Mouse (Mus musculus) G1E (cell line): ENCODE results near the gene Itpa.

Experiments used
- CTCF ChIP-seq: IDR thresholded peaks from 2 replicates; pipeline ENCODE4 v1.5.1; 2012; ENCODE audit warnings: low read depth, low read length, inconsistent platforms, mixed read lengths
- GATA1 ChIP-seq: IDR thresholded peaks from 2 replicates; pipeline ENCODE4 v1.6.1; 2012; ENCODE audit warnings: borderline replicate concordance, low read length, inconsistent platforms, mixed read lengths
- GATA2 ChIP-seq: IDR thresholded peaks from 2 replicates; pipeline ENCODE4 v1.6.1; 2012; ENCODE audit warnings: low read depth, low read length, inconsistent platforms, borderline replicate concordance
- POLR2AphosphoS5 ChIP-seq: IDR thresholded peaks from 2 replicates; pipeline ENCODE4 v1.6.1; 2012; ENCODE audit warnings: low read depth, low read length, inconsistent platforms; ENCODE audit not compliant: insufficient replicate concordance

GRCm38 (mm10) chr2:130642684-130643369 is 24.6 kb upstream of the Itpa start, which contains the start of gene Lzts3:
- TF ChIP-seq CTCF (no peak), GATA1 (no peak), GATA2 (no peak), POLR2AphosphoS5 (no peak)
